Mouse (Mus musculus): ENCODE measurements at regions not wholly inside any gene's neighbourhood (a gene's known extent, or its start where the extent isn't known, plus 50 kb on each side); places are given as distances from the start of the nearest gene placed in this dataset.
A peak's percentile ranks its signal among the peaks of the same experiment; 100 is the strongest.

DNA sequence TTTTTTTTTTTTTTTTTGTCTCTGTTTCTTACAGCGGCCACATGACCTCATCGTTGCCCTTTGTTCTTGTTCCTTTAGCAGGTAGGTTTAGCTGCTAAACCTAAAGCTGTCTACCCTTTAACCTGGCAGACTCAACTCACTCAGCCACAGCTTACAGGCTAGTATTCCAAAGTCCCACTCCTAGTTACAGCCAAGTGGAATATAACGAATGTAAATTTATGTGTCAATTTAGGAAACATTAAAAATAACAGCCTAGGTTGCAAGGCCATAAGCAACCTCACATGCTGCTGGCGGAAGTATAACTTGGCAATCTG lies 138.7 kb downstream of the Pja1 start:
- H3K4me1 ChIP-seq (ENCODE audit: control insufficient read depth, insufficient read depth, low read depth, low read length): no peaks in the 10 kb centered on the region
- ATAC-seq: no peak; the same call in 1 of the 2 replicates

GRCm38 (mm10) chrX:99331764-99332456 lies 139.2 kb downstream of the Pja1 start:
- Histone ChIP-seq H3K4me2 (ENCODE audit: low read length) (no peak overlapping the region), H3K9ac (ENCODE audit: low read depth, low read length) (no peak overlapping the region), H3K27ac (ENCODE audit: low read depth, low read length) (no peak overlapping the region), H3K4me1 (ENCODE audit: control insufficient read depth, insufficient read depth, low read depth, low read length) (no peaks in the 10 kb centered on the region), H3K36me3 (ENCODE audit: control insufficient read depth, insufficient read depth, low read length) (no peaks in the 10 kb centered on the region), H3K27me3 (replicated peaks; ENCODE audit: control insufficient read depth, insufficient read depth, low read length) (peaks cover 2% of the 10 kb centered on the region; the same call in 1 of the 2 replicates), H3K4me3 (ENCODE audit: low read length) (no peak overlapping the region), H3K9me3 (ENCODE audit: control insufficient read depth, low read length) (no peaks in the 10 kb centered on the region)
- ATAC-seq: peak; percentile 77
- WGBS: 28% methylated on average over 9 of the region's 9 CpGs

More for the DNA sequence above, 138.7 kb downstream of the Pja1 start:
- H3K9me3 ChIP-seq (ENCODE audit: control insufficient read depth, low read length): no peaks in the 10 kb centered on the region
- no peak overlapping the region for H3K4me2 ChIP-seq (ENCODE audit: low read length)
- 30% methylated on average over 4 of the region's 4 CpGs for WGBS
- H3K27me3 ChIP-seq (replicated peaks; ENCODE audit: control insufficient read depth, insufficient read depth, low read length): peaks cover 2% of the 10 kb centered on the region; the same call in 1 of the 2 replicates
- no peaks in the 10 kb centered on the region for H3K36me3 ChIP-seq (ENCODE audit: control insufficient read depth, insufficient read depth, low read length)
- no peak overlapping the region for H3K9ac ChIP-seq (ENCODE audit: low read depth, low read length)
- H3K27ac ChIP-seq (ENCODE audit: low read depth, low read length): no peak overlapping the region
- H3K4me3 ChIP-seq (ENCODE audit: low read length): no peak overlapping the region

DNA sequence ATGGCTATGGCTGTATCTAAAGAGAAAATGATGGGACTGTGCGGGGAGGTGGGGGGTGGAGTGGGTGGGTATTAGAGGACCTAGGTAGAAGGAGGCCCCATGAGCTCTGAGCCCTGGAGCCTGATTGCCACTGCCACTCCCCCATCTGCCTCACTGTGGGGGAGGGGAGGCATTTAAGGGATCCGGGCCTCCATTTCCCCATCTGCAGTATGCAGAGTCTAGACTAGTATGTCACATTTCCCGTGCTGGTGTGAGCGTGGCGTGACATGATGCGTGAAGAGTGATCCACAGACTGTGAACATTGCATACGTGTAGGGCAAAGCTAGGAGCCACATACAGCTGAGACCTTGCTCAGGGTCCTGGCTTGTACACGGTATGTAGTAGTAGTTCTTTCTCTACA lies 140.7 kb downstream of the Pja1 start:
- ATAC-seq: no peak
- H3K4me3 ChIP-seq (ENCODE audit: low read length): no peak overlapping the region
- no peak overlapping the region for H3K27ac ChIP-seq (ENCODE audit: low read depth, low read length)
- peaks cover 2% of the 10 kb centered on the region; the same call in 1 of the 2 replicates for H3K27me3 ChIP-seq (replicated peaks; ENCODE audit: control insufficient read depth, insufficient read depth, low read length)
- H3K36me3 ChIP-seq (ENCODE audit: control insufficient read depth, insufficient read depth, low read length): no peaks in the 10 kb centered on the region
- WGBS: 90% methylated on average over 8 of the region's 8 CpGs
- peaks cover 3% of the 10 kb centered on the region; the same call in 1 of the 2 replicates for H3K4me1 ChIP-seq (ENCODE audit: control insufficient read depth, insufficient read depth, low read depth, low read length)
- H3K9ac ChIP-seq (ENCODE audit: low read depth, low read length): no peak overlapping the region
- no peaks in the 10 kb centered on the region for H3K9me3 ChIP-seq (ENCODE audit: control insufficient read depth, low read length)
- H3K4me2 ChIP-seq (ENCODE audit: low read length): no peak overlapping the region

GRCm38 (mm10) chrX:99328576-99328975 lies 142.5 kb downstream of the Pja1 start:
- Histone ChIP-seq H3K4me1 (ENCODE audit: control insufficient read depth, insufficient read depth, low read depth, low read length) (peaks cover 3% of the 10 kb centered on the region; the same call in 1 of the 2 replicates), H3K4me3 (ENCODE audit: low read length) (no peak overlapping the region), H3K9me3 (ENCODE audit: control insufficient read depth, low read length) (no peaks in the 10 kb centered on the region), H3K9ac (ENCODE audit: low read depth, low read length) (no peak overlapping the region), H3K36me3 (ENCODE audit: control insufficient read depth, insufficient read depth, low read length) (no peaks in the 10 kb centered on the region), H3K27ac (ENCODE audit: low read depth, low read length) (no peak overlapping the region), H3K4me2 (ENCODE audit: low read length) (no peak overlapping the region), H3K27me3 (replicated peaks; ENCODE audit: control insufficient read depth, insufficient read depth, low read length) (peaks cover 4% of the 10 kb centered on the region; the same call in 1 of the 2 replicates)
- no peak for ATAC-seq
- 68% methylated on average over 4 of the region's 4 CpGs for WGBS

DNA sequence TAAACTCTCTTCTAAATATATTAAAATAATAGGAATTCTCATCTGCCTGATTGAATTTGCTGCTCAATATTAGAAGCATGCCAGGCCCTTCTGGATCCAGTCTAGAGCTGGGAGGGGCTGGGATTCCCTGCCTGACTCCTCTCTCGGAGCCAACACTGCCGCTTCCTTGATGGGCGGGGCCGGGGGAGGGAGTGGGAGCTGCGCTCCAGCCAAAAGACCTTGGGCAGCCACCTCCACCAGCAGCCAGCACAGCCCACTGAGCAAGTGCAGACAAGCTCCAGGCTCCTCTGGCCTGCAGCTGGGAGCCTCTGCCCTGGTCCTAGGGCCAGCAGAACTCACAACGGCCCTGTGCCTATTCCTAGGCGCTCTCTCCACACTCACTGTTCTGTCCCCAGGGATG lies 144.9 kb downstream of the Pja1 start:
- H3K27me3 ChIP-seq (replicated peaks; ENCODE audit: control insufficient read depth, insufficient read depth, low read length): peaks cover 6% of the 10 kb centered on the region; the same call in 1 of the 2 replicates
- WGBS: 45% methylated on average over 6 of the region's 7 CpGs
- peak; percentile 63 for ATAC-seq
- H3K4me2 ChIP-seq (ENCODE audit: low read length): no peak overlapping the region
- H3K27ac ChIP-seq (ENCODE audit: low read depth, low read length): no peak overlapping the region
- H3K36me3 ChIP-seq (ENCODE audit: control insufficient read depth, insufficient read depth, low read length): no peaks in the 10 kb centered on the region
- no peak overlapping the region for H3K4me3 ChIP-seq (ENCODE audit: low read length)
- H3K4me1 ChIP-seq (ENCODE audit: control insufficient read depth, insufficient read depth, low read depth, low read length): peaks cover 3% of the 10 kb centered on the region; the same call in 1 of the 2 replicates
- no peak overlapping the region for H3K9ac ChIP-seq (ENCODE audit: low read depth, low read length)
- no peaks in the 10 kb centered on the region for H3K9me3 ChIP-seq (ENCODE audit: control insufficient read depth, low read length)

GRCm38 (mm10) chrX:99325460-99325859 lies 145.6 kb downstream of the Pja1 start:
- WGBS: 45% methylated on average over 8 of the region's 8 CpGs
- Histone ChIP-seq H3K36me3 (ENCODE audit: control insufficient read depth, insufficient read depth, low read length) (no peaks in the 10 kb centered on the region), H3K27ac (ENCODE audit: low read depth, low read length) (peak overlapping the region; percentile 40; the same call in 1 of the 2 replicates), H3K27me3 (replicated peaks; ENCODE audit: control insufficient read depth, insufficient read depth, low read length) (peaks cover 6% of the 10 kb centered on the region; the same call in 1 of the 2 replicates), H3K9ac (ENCODE audit: low read depth, low read length) (no peak overlapping the region), H3K4me2 (ENCODE audit: low read length) (no peak overlapping the region), H3K4me3 (ENCODE audit: low read length) (no peak overlapping the region), H3K9me3 (ENCODE audit: control insufficient read depth, low read length) (no peaks in the 10 kb centered on the region), H3K4me1 (ENCODE audit: control insufficient read depth, insufficient read depth, low read depth, low read length) (peaks cover 3% of the 10 kb centered on the region; the same call in 1 of the 2 replicates)
- peak; percentile 73 for ATAC-seq

GRCm38 (mm10) chrX:99324546-99325170 lies 146.4 kb downstream of the Pja1 start:
- WGBS: 65% methylated on average over 6 of the region's 6 CpGs
- no peak overlapping the region for H3K9ac ChIP-seq (ENCODE audit: low read depth, low read length)
- peaks cover 6% of the 10 kb centered on the region; the same call in 1 of the 2 replicates for H3K27me3 ChIP-seq (replicated peaks; ENCODE audit: control insufficient read depth, insufficient read depth, low read length)
- no peaks in the 10 kb centered on the region for H3K9me3 ChIP-seq (ENCODE audit: control insufficient read depth, low read length)
- H3K27ac ChIP-seq (ENCODE audit: low read depth, low read length): peak overlapping the region; percentile 40; the same call in 1 of the 2 replicates
- H3K4me2 ChIP-seq (ENCODE audit: low read length): no peak overlapping the region
- H3K4me1 ChIP-seq (ENCODE audit: control insufficient read depth, insufficient read depth, low read depth, low read length): peaks cover 3% of the 10 kb centered on the region; the same call in 1 of the 2 replicates
- no peak overlapping the region for H3K4me3 ChIP-seq (ENCODE audit: low read length)
- ATAC-seq: no peak
- no peaks in the 10 kb centered on the region for H3K36me3 ChIP-seq (ENCODE audit: control insufficient read depth, insufficient read depth, low read length)

DNA sequence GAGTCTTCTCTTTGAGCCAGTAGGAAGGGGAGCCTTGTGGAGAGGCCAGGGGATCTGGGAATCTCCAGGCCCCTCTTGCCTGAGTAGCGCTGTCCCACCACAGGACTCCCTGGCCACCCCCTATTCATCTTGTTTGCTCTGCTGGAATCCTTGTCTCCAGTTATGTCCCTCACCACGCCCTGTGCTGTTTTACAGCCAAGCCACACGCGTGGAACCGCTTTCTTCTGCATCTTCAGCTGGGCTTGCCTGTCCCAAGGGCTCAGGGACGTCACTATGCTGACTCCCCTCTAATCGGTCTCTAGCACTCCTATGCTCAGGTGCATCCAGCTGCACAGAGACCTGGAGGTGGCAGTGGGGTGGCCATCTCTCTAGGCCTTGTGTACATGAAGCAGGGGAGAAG lies 151.3 kb downstream of the Pja1 start:
- WGBS: 82% methylated on average over 7 of the region's 7 CpGs
- no peak overlapping the region for H3K4me3 ChIP-seq (ENCODE audit: low read length)
- H3K27me3 ChIP-seq (replicated peaks; ENCODE audit: control insufficient read depth, insufficient read depth, low read length): peaks cover 10% of the 10 kb centered on the region; the same call in 1 of the 2 replicates
- H3K4me2 ChIP-seq (ENCODE audit: low read length): no peak overlapping the region
- H3K27ac ChIP-seq (ENCODE audit: low read depth, low read length): no peak overlapping the region
- H3K9me3 ChIP-seq (ENCODE audit: control insufficient read depth, low read length): no peaks in the 10 kb centered on the region
- no peak for ATAC-seq
- H3K36me3 ChIP-seq (ENCODE audit: control insufficient read depth, insufficient read depth, low read length): no peaks in the 10 kb centered on the region
- no peaks in the 10 kb centered on the region for H3K4me1 ChIP-seq (ENCODE audit: control insufficient read depth, insufficient read depth, low read depth, low read length)
- H3K9ac ChIP-seq (ENCODE audit: low read depth, low read length): no peak overlapping the region

DNA sequence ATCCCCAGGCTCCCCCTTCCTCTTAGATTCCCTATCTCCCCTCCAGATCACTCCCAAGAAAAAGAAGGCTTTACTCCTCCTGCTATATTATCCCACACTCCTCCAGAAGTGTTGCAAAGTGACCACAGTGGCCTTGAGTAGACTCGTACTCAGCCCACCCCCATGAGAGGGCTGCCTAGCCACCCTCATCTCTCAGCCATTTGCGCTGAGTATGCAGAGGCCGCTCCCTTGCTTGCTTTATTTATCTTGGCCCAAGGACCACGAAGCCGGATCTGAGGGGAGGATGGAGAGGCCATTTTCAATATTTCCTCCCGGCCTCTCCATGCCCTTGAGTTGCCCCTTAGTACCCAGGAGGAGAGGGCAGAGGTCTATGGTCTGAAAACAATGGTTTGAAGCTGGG lies 151.9 kb downstream of the Pja1 start:
- Histone ChIP-seq H3K36me3 (ENCODE audit: control insufficient read depth, insufficient read depth, low read length) (no peaks in the 10 kb centered on the region), H3K27ac (ENCODE audit: low read depth, low read length) (no peak overlapping the region), H3K4me2 (ENCODE audit: low read length) (no peak overlapping the region), H3K4me3 (ENCODE audit: low read length) (no peak overlapping the region), H3K4me1 (ENCODE audit: control insufficient read depth, insufficient read depth, low read depth, low read length) (no peaks in the 10 kb centered on the region), H3K9ac (ENCODE audit: low read depth, low read length) (no peak overlapping the region), H3K27me3 (replicated peaks; ENCODE audit: control insufficient read depth, insufficient read depth, low read length) (peaks cover 10% of the 10 kb centered on the region; the same call in 1 of the 2 replicates), H3K9me3 (ENCODE audit: control insufficient read depth, low read length) (no peaks in the 10 kb centered on the region)
- WGBS: 70% methylated on average over 6 of the region's 6 CpGs
- ATAC-seq: no peak
